Mouse (Mus musculus): ENCODE measurements around the gene Grip2.

DNA sequence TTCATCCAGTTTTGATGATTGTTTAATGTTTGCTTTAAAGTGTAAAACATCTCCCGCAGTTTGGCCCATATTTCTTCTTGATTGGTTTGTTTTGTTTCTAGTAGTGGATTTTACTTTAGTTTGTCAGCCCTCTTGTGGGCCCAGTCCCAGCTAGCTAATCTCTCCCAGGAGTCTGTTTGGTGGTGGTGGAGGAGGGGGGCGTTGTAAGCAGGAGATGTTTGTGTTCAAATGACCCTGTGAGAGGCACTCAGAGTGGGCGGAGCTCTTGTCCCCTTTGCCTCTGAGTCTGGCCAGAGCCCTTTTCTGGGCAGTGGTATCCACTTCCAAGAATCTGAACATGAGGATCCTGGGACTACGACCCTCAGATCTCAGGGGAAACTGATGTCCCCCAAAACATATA, 83.2 kb downstream of the Grip2 start:
- TF ChIP-seq CTCF (IDR thresholded peaks at IDR 0.05; ENCODE audit: extremely low read depth, insufficient read depth, low read length) = no peak
- TF ChIP-seq POLR2A (IDR thresholded peaks at IDR 0.05; ENCODE audit: extremely low read depth, insufficient read depth, low read length) = no peak
